Mouse (Mus musculus) thymus, adult 2 months (tissue): Measurements from ENCODE around the gene Mvd. TPM values are rescaled to one million over a fixed set of nuclear protein-coding genes. Genes with fewer than 3 reads are reported as not detected.

Source experiments
- DNase-seq: peaks from one replicate; pipeline ENCODE4 v3.0.0; 2021
- H3K27ac ChIP-seq: fragments of 200-500 bp; 2 replicates; pipeline ENCODE4 v1.5.1; 2012; ENCODE audit warnings: low read length, control low read depth; ENCODE audit not compliant: control insufficient read depth, insufficient read depth
- H3K27me3 ChIP-seq: fragments of 200-500 bp; 2 replicates; pipeline ENCODE4 v1.6.1; 2012; ENCODE audit warnings: mild to moderate bottlenecking, low read length, moderate library complexity, mixed read lengths; ENCODE audit not compliant: control insufficient read depth, insufficient read depth
- H3K36me3 ChIP-seq: fragments of 200-500 bp; 2 replicates; pipeline ENCODE4 v1.6.1; 2012; ENCODE audit warnings: mild to moderate bottlenecking, low read length, moderate library complexity; ENCODE audit not compliant: control insufficient read depth, insufficient read depth
- H3K4me1 ChIP-seq: fragments of 200-500 bp; replicated peaks from 2 replicates; pipeline ENCODE4 v1.6.1; 2012; ENCODE audit warnings: low read length; ENCODE audit not compliant: control insufficient read depth, insufficient read depth
- H3K4me3 ChIP-seq: fragments of 200-500 bp; 2 replicates; pipeline ENCODE4 v1.5.1; 2012; ENCODE audit warnings: mild to moderate bottlenecking, low read length, control low read depth, moderate library complexity; ENCODE audit not compliant: control insufficient read depth, insufficient read depth
- CTCF ChIP-seq: fragments of 200-500 bp; IDR thresholded peaks from 2 replicates; pipeline ENCODE4 v1.5.1; 2012; ENCODE audit warnings: mild to moderate bottlenecking, control low read depth, low read length, moderate library complexity, borderline replicate concordance; ENCODE audit not compliant: control insufficient read depth, poor library complexity, insufficient read depth; ENCODE audit errors: extremely low read depth
- POLR2A ChIP-seq: fragments of 200-500 bp; IDR thresholded peaks from 2 replicates; pipeline ENCODE4 v1.6.1; 2012; ENCODE audit warnings: mild to moderate bottlenecking, low read length, control low read depth, moderate library complexity; ENCODE audit not compliant: control insufficient read depth, poor library complexity, insufficient read depth; ENCODE audit errors: extremely low read depth
- WGBS: fragments of 180-500 bp; shearing (Covaris S2); methylation state at CpG from one replicate; pipeline ENCODE4 v1.1.7; 2018; 5-methylcytosine and 5-hydroxymethylcytosine counted together
- polyA plus RNA-seq: library from polyadenylated mRNA; depleted of rRNA; stranded (reverse); fragments of >200 nt; gene quantifications from 2 replicates; pipeline ENCODE4 v1.2.3, GENCODE M21; 2012

Mvd gene
- polyA plus RNA-seq, 1 experiment, result 25.0 TPM

- TF ChIP-seq CTCF (peak; percentile 69; the same call in 1 of the 2 replicates), POLR2A (no peak)
- H3K27me3 ChIP-seq, result no peaks in the 10 kb centered on the region
- no peaks in the 10 kb centered on the region for H3K36me3 ChIP-seq
- peaks cover 56% of the 10 kb centered on the region for H3K4me1 ChIP-seq
- H3K4me3 ChIP-seq, result no peak overlapping the region
- DNase-seq, result no peak
- 96% methylated on average over 6 of the region's 6 CpGs for WGBS
- H3K27ac ChIP-seq, result no peak overlapping the region
Observed at GRCm38 (mm10) chr8:122435375-122435774, 7.8 kb downstream of the Mvd start.

- TF ChIP-seq POLR2A, result no peak
- peak; percentile 28; the same call in 1 of the 2 replicates for TF ChIP-seq CTCF
- Histone ChIP-seq H3K36me3 (no peaks in the 10 kb centered on the region), H3K27ac (peak overlapping the region; percentile 82), H3K4me1 (peaks cover 62% of the 10 kb centered on the region), H3K4me3 (peak overlapping the region; percentile 98), H3K27me3 (no peaks in the 10 kb centered on the region)
- 45% methylated on average over 11 of the region's 11 CpGs for WGBS
- no peak for DNase-seq
Observed at GRCm38 (mm10) chr8:122433269-122433905, 9.8 kb downstream of the Mvd start.

DNA sequence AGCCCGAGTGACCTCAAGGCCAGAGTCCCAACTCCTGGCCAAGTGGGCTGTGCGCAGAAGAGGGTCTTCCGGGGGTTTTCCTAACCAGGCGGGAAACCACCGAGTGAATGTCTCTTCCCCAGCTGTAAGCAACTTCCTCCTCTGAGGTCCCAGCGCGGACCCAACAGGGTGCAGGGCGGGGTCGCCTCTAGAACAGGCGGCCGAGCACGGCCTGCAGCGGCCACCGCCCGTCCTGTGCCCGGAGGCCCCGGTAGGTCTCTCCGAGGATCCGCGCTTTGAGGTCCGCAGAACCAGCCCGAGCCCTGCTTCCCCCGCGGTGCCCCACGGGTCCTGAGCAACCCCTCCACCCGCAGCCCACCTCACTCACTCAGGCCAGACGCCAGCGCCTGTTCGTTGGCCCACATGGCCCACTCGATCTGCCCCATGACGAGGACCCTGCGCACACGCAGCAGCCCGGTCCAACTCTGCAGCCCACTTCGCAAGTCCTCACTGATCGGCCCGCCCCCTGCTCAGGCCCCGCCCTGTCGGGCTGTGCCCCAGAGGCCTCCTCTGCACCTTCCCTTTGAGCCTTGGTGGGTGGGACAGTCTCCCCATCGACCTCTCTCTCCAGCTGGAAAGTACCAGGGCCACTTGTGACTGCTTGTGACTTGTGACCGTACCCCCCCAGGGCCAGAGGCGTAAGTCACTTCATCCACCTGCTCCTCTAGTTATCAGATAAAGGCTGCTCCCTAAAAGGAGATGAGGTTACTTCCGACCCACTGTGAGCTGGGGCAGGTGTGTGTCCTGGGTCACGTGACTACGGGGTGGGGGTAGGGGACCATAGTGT, 10.6 kb downstream of the Mvd start, which contains the start of gene Cyba:
Gene Cyba (minus strand): TSS at position 488 of the 826 bp plus-strand sequence.
- H3K36me3 ChIP-seq, result no peaks in the 10 kb centered on the region
- peak within 1 kb of the TSS; percentile 98 for H3K4me3 ChIP-seq
- TF ChIP-seq POLR2A (peak; percentile 43; the same call in 1 of the 2 replicates), CTCF (no peak)
- no peaks in the 10 kb centered on the region for H3K27me3 ChIP-seq
- DNase-seq, result peak; percentile 88
- WGBS, result under 1% methylated on average over 45 of the region's 45 CpGs
- peak within 1 kb of the TSS; percentile 82 for H3K27ac ChIP-seq
- H3K4me1 ChIP-seq, result peaks cover 61% of the 10 kb centered on the region

DNA sequence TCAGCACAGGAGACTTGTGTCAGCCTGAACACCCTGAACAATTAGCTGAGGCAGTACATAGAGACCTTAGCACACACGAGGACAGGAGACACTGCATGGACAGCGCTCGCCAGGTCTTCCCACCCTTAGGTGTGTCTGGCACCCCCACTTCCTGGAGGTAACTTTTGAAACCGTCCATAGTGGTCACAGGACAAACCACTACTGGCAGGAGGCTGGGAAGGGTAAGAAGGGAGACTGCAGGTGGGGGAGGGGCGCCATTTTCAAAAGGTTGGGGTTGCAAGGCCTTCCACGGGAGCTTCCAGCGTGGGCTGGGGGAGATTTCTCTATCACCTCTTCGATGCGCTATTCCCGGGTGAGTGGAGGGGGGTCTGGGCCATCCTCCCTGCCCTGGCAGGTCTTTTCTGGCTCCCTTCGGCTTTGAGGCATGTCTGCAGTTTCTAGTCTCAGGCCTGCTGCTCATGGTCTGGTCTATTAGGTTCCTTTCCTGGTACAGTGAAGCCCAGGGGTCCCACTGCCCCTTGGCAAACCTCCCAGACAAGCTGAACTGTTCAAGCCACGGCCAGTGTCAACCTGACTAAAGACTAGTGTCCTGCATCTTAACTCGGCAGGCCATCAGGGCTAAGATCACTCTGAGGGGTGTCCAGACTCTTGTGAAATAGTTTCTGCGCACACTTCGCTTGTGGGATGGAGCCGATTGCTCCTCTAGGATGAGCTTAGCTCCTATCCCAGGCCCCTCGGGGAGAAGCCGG, 11.4 kb downstream of the Mvd start:
- WGBS, result 11% methylated on average over 18 of the region's 18 CpGs
- 0 out of 2 replicates have a peak, but pooled peaks cover 3% of the 10 kb centered on the region for H3K36me3 ChIP-seq
- peak overlapping the region; percentile 82 for H3K27ac ChIP-seq
- peak; percentile 46 for DNase-seq
- TF ChIP-seq POLR2A (no peak), CTCF (no peak)
- no peaks in the 10 kb centered on the region for H3K27me3 ChIP-seq
- peak overlapping the region; percentile 98 for H3K4me3 ChIP-seq
- peaks cover 53% of the 10 kb centered on the region for H3K4me1 ChIP-seq

DNA sequence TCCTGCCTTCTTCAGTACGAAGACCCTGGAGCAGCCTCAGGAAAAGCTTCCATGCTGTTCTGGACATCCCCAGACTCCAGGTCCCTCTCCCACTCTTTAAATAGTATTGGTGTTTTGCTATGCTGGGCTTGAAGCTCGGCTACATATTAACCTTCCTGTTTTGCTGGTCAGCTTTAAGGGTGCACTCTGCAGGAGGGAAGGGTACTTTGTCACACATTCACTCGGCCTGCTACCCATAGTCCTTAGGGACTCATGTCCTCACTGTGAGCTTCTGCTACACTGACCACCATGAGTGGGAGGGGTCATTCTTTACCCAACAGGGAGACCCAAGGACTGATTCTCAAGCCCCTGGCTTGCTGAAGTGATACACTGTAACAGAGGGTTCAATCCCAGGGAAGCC, 12.6 kb downstream of the Mvd start:
- Histone ChIP-seq H3K36me3 (peaks cover 14% of the 10 kb centered on the region), H3K4me3 (no peak overlapping the region), H3K4me1 (peaks cover 44% of the 10 kb centered on the region), H3K27me3 (no peaks in the 10 kb centered on the region), H3K27ac (no peak overlapping the region)
- WGBS, result 66% methylated on average over 3 of the region's 3 CpGs
- DNase-seq, result no peak
- TF ChIP-seq CTCF (no peak), POLR2A (no peak)
